Mouse (Mus musculus) intestine, embryonic 15.5 days (tissue): ENCODE data around the gene Sez6l. TPM values are rescaled to one million over a fixed set of nuclear protein-coding genes. Genes with fewer than 3 reads are reported as not detected.

Experiments
- ATAC-seq: fragments of 200-750 bp; cut with Nextera tagmentation; 2 replicates; pipeline ENCODE4 v1.8.0; 2017; ENCODE audit warnings: moderate TSS enrichment, moderate library complexity
- H3K27ac ChIP-seq: fragments of 300-500 bp; sonication (generic); 2 replicates; pipeline ENCODE4 v1.5.1; 2015; ENCODE audit warnings: mild to moderate bottlenecking, inconsistent platforms
- H3K27me3 ChIP-seq: fragments of 300-500 bp; sonication (generic); replicated peaks from 2 replicates; pipeline ENCODE4 v1.6.1; 2015; ENCODE audit warnings: inconsistent platforms
- H3K36me3 ChIP-seq: fragments of 300-500 bp; sonication (generic); 2 replicates; pipeline ENCODE4 v1.6.1; 2015; ENCODE audit warnings: inconsistent platforms
- H3K4me1 ChIP-seq: fragments of 300-500 bp; sonication (generic); replicated peaks from 2 replicates; pipeline ENCODE4 v1.6.1; 2015; ENCODE audit warnings: inconsistent platforms
- H3K4me2 ChIP-seq: fragments of 300-500 bp; sonication (generic); replicated peaks from 2 replicates; pipeline ENCODE4 v1.6.1; 2015; ENCODE audit warnings: mild to moderate bottlenecking, inconsistent platforms
- H3K4me3 ChIP-seq: fragments of 300-500 bp; sonication (generic); replicated peaks from 2 replicates; pipeline ENCODE4 v1.5.1; 2015; ENCODE audit warnings: inconsistent platforms
- H3K9ac ChIP-seq: fragments of 300-500 bp; sonication (generic); 2 replicates; pipeline ENCODE4 v1.6.1; 2015; ENCODE audit warnings: inconsistent platforms
- H3K9me3 ChIP-seq: fragments of 300-500 bp; sonication (generic); 2 replicates; pipeline ENCODE4 v1.6.1; 2016; ENCODE audit warnings: inconsistent platforms
- WGBS: fragments of 180-500 bp; shearing (Covaris S2); methylation state at CpG from one replicate; pipeline ENCODE4 v1.1.7; 2015; 5-methylcytosine and 5-hydroxymethylcytosine counted together
- polyA plus RNA-seq: library from polyadenylated mRNA; unstranded; fragments of >200 nt; fragmentation: Nextera tagmentation; extraction: Ambion mirVana; gene quantifications from 2 replicates; pipeline ENCODE4 v1.2.1, GENCODE M21; 2015

Sez6l gene
- polyA plus RNA-seq, 1 experiment from 2014 or later, result 2.0 TPM

DNA sequence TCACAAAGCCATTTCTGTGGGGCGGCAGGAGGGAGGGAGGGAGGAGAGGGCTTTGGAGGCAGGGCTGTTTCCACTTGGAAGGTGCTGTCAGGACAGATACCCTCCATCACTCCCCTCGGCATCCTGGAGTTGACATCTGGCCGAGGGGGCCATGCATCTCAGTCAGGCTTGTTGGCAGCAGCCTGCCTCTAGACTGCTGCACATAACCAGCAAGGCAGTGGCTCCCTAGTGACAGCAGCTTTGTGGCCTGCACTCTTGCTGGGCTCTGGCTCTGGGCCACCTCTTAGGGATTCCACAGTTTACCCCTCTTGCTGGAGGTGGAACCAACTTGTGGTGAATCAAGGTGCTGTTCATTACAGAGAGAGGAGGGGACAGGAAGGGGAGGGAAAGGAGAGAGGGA is 26.6 kb upstream of the Sez6l start:
- no peak overlapping the region for H3K4me3 ChIP-seq
- H3K9ac ChIP-seq, result no peak overlapping the region
- no peak overlapping the region for H3K4me2 ChIP-seq
- no peak overlapping the region for H3K27ac ChIP-seq
- H3K9me3 ChIP-seq, result no peaks in the 10 kb centered on the region
- no peak for ATAC-seq
- WGBS, result 27% methylated on average over 3 of the region's 3 CpGs
- H3K36me3 ChIP-seq, result no peaks in the 10 kb centered on the region
- no peaks in the 10 kb centered on the region for H3K27me3 ChIP-seq
- peaks cover 10% of the 10 kb centered on the region; the same call in 1 of the 2 replicates for H3K4me1 ChIP-seq

DNA sequence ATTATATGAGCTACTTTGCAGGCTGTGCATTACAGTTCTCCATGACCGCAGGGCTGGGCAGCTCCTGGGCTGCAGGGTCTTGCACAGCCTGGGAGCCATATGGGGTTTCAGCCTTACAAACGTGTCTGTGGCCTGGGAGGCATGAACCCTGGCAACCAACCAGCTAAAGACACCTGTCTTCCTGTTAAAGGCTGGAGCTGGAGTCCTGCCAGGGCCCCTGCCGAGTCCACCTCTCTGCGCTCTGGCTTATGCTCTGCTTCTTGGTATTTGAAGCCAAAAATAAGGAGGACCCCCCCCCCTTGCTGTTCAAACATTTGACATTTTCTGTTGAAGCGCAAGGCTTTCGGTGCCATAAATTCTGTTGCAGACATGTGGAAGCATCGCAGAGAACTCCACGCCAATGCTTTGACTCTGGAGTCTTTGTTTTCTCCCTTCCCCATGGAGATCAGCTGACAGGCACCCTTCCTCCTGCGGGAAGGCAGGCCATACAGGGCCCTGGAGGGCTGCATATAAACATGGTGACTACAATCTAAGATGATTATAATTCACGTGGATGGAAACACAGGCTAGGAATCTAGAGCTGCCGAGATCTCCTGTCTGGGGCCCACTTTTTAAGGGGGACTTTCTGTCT is 23.4 kb upstream of the Sez6l start:
- no peak overlapping the region for H3K9ac ChIP-seq
- H3K4me2 ChIP-seq, result no peak overlapping the region
- ATAC-seq, result no peak
- no peak overlapping the region for H3K27ac ChIP-seq
- H3K36me3 ChIP-seq, result no peaks in the 10 kb centered on the region
- WGBS, result 36% methylated on average over 11 of the region's 11 CpGs
- no peaks in the 10 kb centered on the region for H3K9me3 ChIP-seq
- H3K4me1 ChIP-seq, result no peaks in the 10 kb centered on the region
- H3K4me3 ChIP-seq, result no peak overlapping the region
- no peaks in the 10 kb centered on the region for H3K27me3 ChIP-seq

DNA sequence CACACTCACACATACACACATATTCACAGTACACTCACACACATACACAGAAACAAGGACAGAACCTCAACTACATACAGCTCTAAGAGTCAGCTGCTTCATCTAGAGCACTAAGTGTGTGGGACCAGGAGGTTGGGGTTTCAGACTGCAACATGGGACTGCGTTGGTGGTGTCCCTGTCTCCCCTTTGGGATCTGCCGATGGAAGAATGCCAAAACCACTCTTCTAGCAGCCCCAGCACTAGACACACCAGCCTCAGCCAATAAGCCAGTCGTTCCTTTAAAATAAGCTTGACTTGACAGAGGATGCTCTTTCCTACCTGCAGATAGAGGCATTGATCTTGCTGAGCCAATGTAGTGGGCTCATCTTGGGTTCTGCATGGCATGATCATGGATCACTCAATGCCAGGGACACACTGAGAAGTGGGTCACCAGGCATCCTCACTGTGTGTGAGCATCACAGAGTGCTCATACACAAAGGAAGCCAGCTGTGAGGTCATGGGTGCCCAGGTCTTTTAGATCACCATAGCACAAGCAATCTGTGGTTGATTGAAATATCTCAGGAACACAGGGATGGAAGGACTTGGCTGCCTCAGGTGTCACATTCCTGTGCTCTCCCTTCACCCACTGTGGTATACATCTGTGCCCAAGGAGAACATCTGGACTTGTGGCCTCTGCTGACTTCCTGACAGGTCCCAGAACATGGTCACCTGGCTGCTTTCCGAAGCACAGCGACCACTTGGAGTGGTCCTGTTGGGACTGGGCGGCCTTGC is 22.7 kb upstream of the Sez6l start:
- Histone ChIP-seq H3K4me3 (no peak overlapping the region), H3K36me3 (no peaks in the 10 kb centered on the region), H3K9me3 (no peaks in the 10 kb centered on the region), H3K4me2 (no peak overlapping the region), H3K27me3 (no peaks in the 10 kb centered on the region), H3K27ac (no peak overlapping the region), H3K4me1 (no peaks in the 10 kb centered on the region), H3K9ac (no peak overlapping the region)
- ATAC-seq, result no peak
- 79% methylated on average over 6 of the region's 6 CpGs for WGBS

- Histone ChIP-seq H3K4me1 (no peaks in the 10 kb centered on the region), H3K4me3 (no peak overlapping the region), H3K27ac (no peak overlapping the region), H3K9ac (no peak overlapping the region), H3K27me3 (no peaks in the 10 kb centered on the region), H3K9me3 (no peaks in the 10 kb centered on the region), H3K4me2 (no peak overlapping the region), H3K36me3 (no peaks in the 10 kb centered on the region)
- 89% methylated on average over 6 of the region's 6 CpGs for WGBS
- ATAC-seq, result no peak
Observed at GRCm38 (mm10) chr5:112597876-112598275, 20.9 kb upstream of the Sez6l start.

DNA sequence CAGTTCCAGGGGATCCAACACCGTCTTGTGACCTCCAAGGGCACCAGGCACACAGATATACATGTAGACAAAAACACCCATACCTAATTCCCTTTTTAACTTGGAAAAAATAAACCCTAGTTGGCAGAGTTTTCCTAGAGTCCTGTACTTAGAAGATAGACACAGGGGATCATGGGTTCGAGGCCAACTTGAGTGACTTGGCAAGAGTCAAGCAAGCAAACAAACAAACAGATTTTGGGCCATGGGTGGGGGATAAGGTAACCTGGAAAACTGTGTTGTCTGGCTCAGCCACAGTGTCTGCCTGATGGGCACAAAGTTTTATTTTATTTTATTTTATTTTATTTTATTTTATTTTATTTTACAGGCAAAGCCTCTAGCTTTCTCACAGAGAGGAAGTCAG is 20.3 kb upstream of the Sez6l start:
- H3K27me3 ChIP-seq, result no peaks in the 10 kb centered on the region
- WGBS, result 81% methylated on average over 2 of the region's 2 CpGs
- no peak for ATAC-seq
- no peak overlapping the region for H3K9ac ChIP-seq
- H3K36me3 ChIP-seq, result no peaks in the 10 kb centered on the region
- no peaks in the 10 kb centered on the region for H3K9me3 ChIP-seq
- no peak overlapping the region for H3K4me2 ChIP-seq
- H3K4me3 ChIP-seq, result no peak overlapping the region
- H3K4me1 ChIP-seq, result no peaks in the 10 kb centered on the region
- no peak overlapping the region for H3K27ac ChIP-seq

DNA sequence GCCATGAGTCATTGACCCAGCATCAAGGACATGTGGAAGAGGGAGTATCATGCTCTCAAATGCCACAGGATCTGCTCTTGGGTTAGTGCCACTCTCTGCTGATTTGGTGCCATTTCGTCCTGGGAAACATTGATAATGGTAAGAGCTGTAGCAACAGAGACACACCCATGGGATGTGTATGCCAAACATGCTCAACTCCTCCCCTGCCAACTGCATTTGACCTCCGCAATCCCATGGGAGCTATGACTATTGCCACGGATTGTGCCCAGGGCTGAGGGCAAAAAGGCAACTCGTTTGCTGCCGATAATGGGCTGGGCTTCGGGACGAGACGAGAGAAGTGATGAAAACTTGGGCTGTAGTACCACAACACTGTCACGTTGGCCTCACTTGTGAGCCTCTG is 19.7 kb upstream of the Sez6l start:
- no peak for ATAC-seq
- Histone ChIP-seq H3K27me3 (no peaks in the 10 kb centered on the region), H3K4me3 (no peak overlapping the region), H3K9me3 (no peaks in the 10 kb centered on the region), H3K4me2 (no peak overlapping the region), H3K4me1 (no peaks in the 10 kb centered on the region), H3K36me3 (no peaks in the 10 kb centered on the region), H3K9ac (no peak overlapping the region), H3K27ac (no peak overlapping the region)
- 85% methylated on average over 9 of the region's 9 CpGs for WGBS

- 62% methylated on average over 7 of the region's 7 CpGs for WGBS
Observed at GRCm38 (mm10) chr5:112595701-112596632, 19.0 kb upstream of the Sez6l start.

GRCm38 (mm10) chr5:112591706-112592105 is 14.7 kb upstream of the Sez6l start:
- no peaks in the 10 kb centered on the region for H3K4me1 ChIP-seq
- H3K4me2 ChIP-seq, result no peak overlapping the region
- H3K36me3 ChIP-seq, result no peaks in the 10 kb centered on the region
- no peaks in the 10 kb centered on the region for H3K27me3 ChIP-seq
- WGBS, result 61% methylated on average over 1 of the region's 1 CpGs
- H3K9ac ChIP-seq, result no peak overlapping the region
- no peak overlapping the region for H3K27ac ChIP-seq
- H3K9me3 ChIP-seq, result no peaks in the 10 kb centered on the region
- no peak overlapping the region for H3K4me3 ChIP-seq
- ATAC-seq, result peak; percentile 78

More at GRCm38 (mm10) chr5:112595701-112596632, 19.0 kb upstream of the Sez6l start:
- Histone ChIP-seq H3K9me3 (no peaks in the 10 kb centered on the region), H3K4me2 (no peak overlapping the region), H3K27me3 (no peaks in the 10 kb centered on the region), H3K4me3 (no peak overlapping the region), H3K4me1 (no peaks in the 10 kb centered on the region), H3K27ac (no peak overlapping the region), H3K9ac (no peak overlapping the region), H3K36me3 (no peaks in the 10 kb centered on the region)
- ATAC-seq, result no peak

GRCm38 (mm10) chr5:112586071-112586470 is 9.1 kb upstream of the Sez6l start:
- ATAC-seq, result no peak
- peaks cover 11% of the 10 kb centered on the region for H3K4me1 ChIP-seq
- 56% methylated on average over 6 of the region's 6 CpGs for WGBS
- H3K27me3 ChIP-seq, result no peaks in the 10 kb centered on the region
- no peaks in the 10 kb centered on the region for H3K36me3 ChIP-seq
- H3K4me3 ChIP-seq, result no peak overlapping the region
- H3K9ac ChIP-seq, result no peak overlapping the region
- no peak overlapping the region for H3K4me2 ChIP-seq
- no peaks in the 10 kb centered on the region for H3K9me3 ChIP-seq
- no peak overlapping the region for H3K27ac ChIP-seq

- 82% methylated on average over 4 of the region's 4 CpGs for WGBS
- ATAC-seq, result no peak
- Histone ChIP-seq H3K36me3 (no peaks in the 10 kb centered on the region), H3K4me3 (no peak overlapping the region), H3K9ac (no peak overlapping the region), H3K9me3 (no peaks in the 10 kb centered on the region), H3K27ac (no peak overlapping the region), H3K4me2 (no peak overlapping the region), H3K4me1 (peaks cover 11% of the 10 kb centered on the region), H3K27me3 (no peaks in the 10 kb centered on the region)
Observed at GRCm38 (mm10) chr5:112584155-112584769, 7.3 kb upstream of the Sez6l start.

DNA sequence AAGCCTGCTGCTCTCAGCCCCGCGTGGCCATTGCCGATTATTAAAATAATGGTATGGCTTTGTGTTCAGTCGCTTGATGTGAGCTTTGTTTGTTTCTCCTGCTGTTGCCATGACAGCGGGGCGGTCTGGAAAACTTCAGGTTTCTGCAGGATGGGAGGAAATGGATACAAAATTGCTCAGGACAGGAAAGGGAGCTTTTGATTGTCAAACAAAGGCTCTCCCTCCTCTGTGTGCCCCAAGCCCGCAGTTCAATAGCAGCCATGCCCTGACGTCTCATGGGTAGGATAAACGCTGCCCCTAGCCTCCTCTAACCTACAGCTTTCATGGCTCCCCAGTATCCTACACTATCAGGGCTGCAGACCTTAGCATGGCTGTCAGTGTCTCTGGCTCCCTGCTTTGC is 6.3 kb upstream of the Sez6l start:
- ATAC-seq, result peak; percentile 59; the same call in 1 of the 2 replicates
- H3K4me1 ChIP-seq, result peaks cover 11% of the 10 kb centered on the region
- no peak overlapping the region for H3K27ac ChIP-seq
- H3K4me2 ChIP-seq, result 0 out of 2 replicates have a peak overlapping the region, but pooled peaks have one; percentile 11
- H3K9me3 ChIP-seq, result no peaks in the 10 kb centered on the region
- H3K27me3 ChIP-seq, result peaks cover 4% of the 10 kb centered on the region; the same call in 1 of the 2 replicates
- no peaks in the 10 kb centered on the region for H3K36me3 ChIP-seq
- WGBS, result 17% methylated on average over 9 of the region's 9 CpGs
- H3K9ac ChIP-seq, result no peak overlapping the region
- no peak overlapping the region for H3K4me3 ChIP-seq

DNA sequence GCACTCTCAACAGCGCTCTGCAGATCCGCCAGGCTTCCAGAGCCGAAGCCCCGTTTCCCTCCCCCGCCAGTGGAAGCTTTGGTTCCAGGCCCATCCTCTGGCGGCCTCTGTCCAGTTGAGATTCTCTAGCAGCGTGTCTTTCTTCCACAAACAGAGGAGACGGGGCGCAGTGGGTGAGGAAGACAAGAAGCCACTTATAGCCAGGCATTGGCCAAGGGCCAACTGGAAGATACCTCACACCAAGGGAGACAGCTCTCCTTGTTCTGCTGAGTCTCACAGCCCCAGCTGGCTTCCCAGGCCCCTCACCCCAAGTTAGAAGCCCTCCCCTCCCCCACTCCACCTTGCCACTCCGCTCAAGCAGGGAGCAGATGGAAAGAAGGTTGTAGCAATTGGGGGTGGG is 765 bp upstream of the Sez6l start:
- peak overlapping the region; percentile 71 for H3K4me2 ChIP-seq
- no peaks in the 10 kb centered on the region for H3K9me3 ChIP-seq
- H3K36me3 ChIP-seq, result no peaks in the 10 kb centered on the region
- no peak overlapping the region for H3K9ac ChIP-seq
- peaks cover 18% of the 10 kb centered on the region for H3K4me1 ChIP-seq
- 8% methylated on average over 10 of the region's 10 CpGs for WGBS
- peaks cover 45% of the 10 kb centered on the region for H3K27me3 ChIP-seq
- ATAC-seq, result peak; percentile 25; the same call in 1 of the 2 replicates
- H3K27ac ChIP-seq, result 0 out of 2 replicates have a peak overlapping the region, but pooled peaks have one; percentile 1
- H3K4me3 ChIP-seq, result 0 out of 2 replicates have a peak overlapping the region, but pooled peaks have one; percentile 35
